Mouse (Mus musculus) neutrophil, adult 83 days (primary cell): ENCODE measurements around the gene Slco6c1. TPM values are rescaled to one million over a fixed set of nuclear protein-coding genes. Genes with fewer than 3 reads are reported as not detected.

Experiments used
- total RNA-seq, 2 experiments: library from RNA; stranded (reverse); gene quantifications; one replicate each; pipeline ENCODE4 v1.2.4; 2023

The Slco6c1 gene
- total RNA-seq = not detected

DNA sequence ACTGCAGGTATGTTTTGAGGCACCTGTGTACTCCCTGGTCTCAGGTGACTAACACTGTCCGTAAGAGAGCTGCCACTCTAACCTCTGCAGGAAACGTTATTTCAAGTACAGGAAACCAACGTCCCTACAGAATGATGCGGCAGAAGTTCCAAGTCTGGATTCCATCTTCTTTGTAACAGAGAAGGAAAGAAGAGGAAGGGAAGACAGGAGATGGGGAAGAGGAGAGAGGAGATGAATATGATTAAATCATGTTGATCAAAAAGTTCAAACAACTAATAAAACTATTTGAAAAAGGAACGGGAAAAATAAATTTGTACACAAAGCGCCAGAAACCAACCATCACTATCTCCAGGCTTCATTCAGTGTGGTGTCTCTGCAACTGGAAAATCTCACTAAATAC, at the start of gene Slco6c1:
Gene Slco6c1 (minus strand): TSS at position 101 of the 400 bp plus-strand sequence.

